Mouse (Mus musculus): Measurements from ENCODE around the gene 4933407L21Rik. TPM values are rescaled to one million over a fixed set of nuclear protein-coding genes. Genes with fewer than 3 reads are reported as not detected.

Gene 4933407L21Rik
- polyA plus RNA-seq, 1 experiment, result 0.16 TPM

DNA sequence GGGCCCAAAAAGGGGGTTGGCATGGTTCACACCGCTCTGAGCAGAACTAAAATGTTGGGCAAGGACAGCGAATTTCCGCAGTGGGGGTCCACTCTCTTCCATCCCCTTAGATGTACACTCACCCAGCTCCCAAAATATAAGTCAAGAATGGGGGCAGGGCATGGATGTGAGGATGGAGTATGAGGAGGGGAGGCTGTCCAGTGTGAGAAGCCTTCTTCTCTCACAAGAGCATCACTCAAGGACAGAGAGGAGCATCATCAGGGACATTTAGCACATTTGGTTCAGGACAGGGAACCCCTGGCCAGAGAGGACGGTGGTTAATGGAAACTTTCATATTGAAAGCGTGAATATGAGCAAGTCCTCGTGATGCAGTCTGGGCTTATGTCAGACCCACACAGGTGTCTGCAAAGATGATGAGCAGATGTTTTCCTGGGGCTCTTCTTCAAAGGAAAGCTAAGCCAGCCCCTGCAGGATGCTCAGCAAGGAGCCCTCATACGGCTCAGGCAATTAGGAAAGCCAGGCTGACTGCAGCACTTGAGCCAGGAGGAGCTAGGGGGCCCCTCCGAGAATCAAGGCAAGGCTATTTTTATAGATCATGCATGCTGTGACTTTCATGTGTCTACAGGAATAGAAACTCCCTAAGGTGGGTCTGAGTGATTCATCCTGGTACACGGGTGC is 29.8 kb downstream of the 4933407L21Rik start:
- Histone ChIP-seq H3K36me3 (ENCODE audit: control insufficient read depth, insufficient read depth, low read length) (no peaks in the 10 kb centered on the region), H3K4me1 (ENCODE audit: control insufficient read depth, insufficient read depth, insufficient read length) (peaks cover 23% of the 10 kb centered on the region; the same call in 1 of the 2 replicates), H3K27me3 (ENCODE audit: control insufficient read depth, insufficient read depth, low read length) (no peaks in the 10 kb centered on the region), H3K4me3 (ENCODE audit: extremely low read depth, insufficient read depth, insufficient read length) (no peak overlapping the region), H3K27ac (ENCODE audit: insufficient read depth, low read length) (peak overlapping the region; percentile 17; the same call in 1 of the 2 replicates)
- TF ChIP-seq POLR2A (IDR thresholded peaks at IDR 0.05; ENCODE audit: low read depth, low read length) (no peak), CTCF (IDR thresholded peaks at IDR 0.05; ENCODE audit: extremely low read depth, insufficient read depth, insufficient read length, insufficient replicate concordance) (no peak)
- 49% methylated on average over 9 of the region's 9 CpGs for WGBS
- no peak for DNase-seq (ENCODE audit: low read depth in 1 of 2, low spot score in 2 of 2)

DNA sequence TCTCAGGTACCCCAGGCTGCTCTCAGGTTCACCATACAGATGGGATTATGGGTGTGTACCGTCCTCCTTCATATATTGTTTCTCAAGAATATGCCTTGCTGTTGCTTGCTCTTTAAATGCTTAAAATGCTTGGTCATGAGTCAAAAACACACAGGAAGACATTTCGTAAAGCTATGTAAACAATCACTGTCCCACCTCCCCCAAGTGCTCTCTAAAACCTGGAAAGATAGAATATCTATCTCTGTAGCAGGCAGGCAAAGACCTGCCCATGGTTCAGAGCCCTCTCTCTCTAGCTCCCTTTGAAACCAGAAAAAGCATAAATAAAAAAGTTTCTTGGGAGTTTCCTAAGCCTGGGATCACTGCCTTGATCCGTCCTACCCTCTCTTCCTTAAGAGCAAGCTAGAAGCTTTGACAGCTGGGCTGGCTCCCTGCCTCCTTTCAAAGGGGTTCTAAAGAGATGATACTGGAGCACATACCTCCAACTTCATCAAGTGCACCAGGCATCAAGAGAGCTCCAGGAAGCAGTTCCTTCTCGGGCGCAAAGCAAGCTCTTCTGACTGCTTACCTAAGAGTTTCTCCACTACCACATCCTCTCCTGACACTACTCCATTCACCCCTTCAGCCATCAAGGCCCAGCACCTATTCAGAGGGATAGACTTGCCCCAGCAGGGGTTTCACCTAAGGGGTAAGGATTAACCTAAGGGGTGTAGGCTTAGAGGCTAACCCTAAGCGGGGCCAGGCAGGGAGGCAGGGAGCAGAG is 31.0 kb downstream of the 4933407L21Rik start:
- TF ChIP-seq POLR2A (IDR thresholded peaks at IDR 0.05; ENCODE audit: low read depth, low read length), result no peak
- TF ChIP-seq CTCF (IDR thresholded peaks at IDR 0.05; ENCODE audit: extremely low read depth, insufficient read depth, insufficient read length, insufficient replicate concordance), result no peak
- Histone ChIP-seq H3K36me3 (ENCODE audit: control insufficient read depth, insufficient read depth, low read length) (no peaks in the 10 kb centered on the region), H3K27me3 (ENCODE audit: control insufficient read depth, insufficient read depth, low read length) (no peaks in the 10 kb centered on the region), H3K4me1 (ENCODE audit: control insufficient read depth, insufficient read depth, insufficient read length) (peaks cover 23% of the 10 kb centered on the region; the same call in 1 of the 2 replicates), H3K27ac (ENCODE audit: insufficient read depth, low read length) (peak overlapping the region; percentile 21; the same call in 1 of the 2 replicates), H3K4me3 (ENCODE audit: extremely low read depth, insufficient read depth, insufficient read length) (no peak overlapping the region)
- DNase-seq (ENCODE audit: low read depth in 1 of 2, low spot score in 2 of 2), result no peak
- WGBS, result 69% methylated on average over 6 of the region's 6 CpGs

DNA sequence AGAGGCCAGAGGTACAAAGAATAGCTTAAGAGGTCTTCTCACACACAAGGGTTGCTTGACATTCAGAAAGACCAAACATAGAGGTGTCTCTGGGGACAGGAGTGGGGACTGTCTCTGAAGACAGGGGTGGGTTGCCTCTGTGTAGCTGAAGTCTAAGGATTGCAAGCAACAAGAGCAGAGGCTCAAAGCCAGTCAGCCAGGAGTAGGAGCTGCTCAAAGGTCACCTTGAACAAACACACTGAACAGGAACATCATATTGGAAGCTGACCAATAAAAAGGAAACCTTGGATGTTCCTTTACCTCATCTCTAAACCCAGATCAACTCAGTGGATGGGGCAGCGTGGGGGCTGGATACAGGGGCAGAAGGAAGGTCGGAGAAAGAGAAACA is 31.6 kb downstream of the 4933407L21Rik start:
- Histone ChIP-seq H3K4me1 (ENCODE audit: control insufficient read depth, insufficient read depth, insufficient read length) (peaks cover 23% of the 10 kb centered on the region; the same call in 1 of the 2 replicates), H3K4me3 (ENCODE audit: extremely low read depth, insufficient read depth, insufficient read length) (no peak overlapping the region), H3K27me3 (ENCODE audit: control insufficient read depth, insufficient read depth, low read length) (no peaks in the 10 kb centered on the region), H3K27ac (ENCODE audit: insufficient read depth, low read length) (peak overlapping the region; percentile 21; the same call in 1 of the 2 replicates), H3K36me3 (ENCODE audit: control insufficient read depth, insufficient read depth, low read length) (no peaks in the 10 kb centered on the region)
- DNase-seq (ENCODE audit: low read depth in 1 of 2, low spot score in 2 of 2), result no peak
- 74% methylated on average over 2 of the region's 2 CpGs for WGBS
- TF ChIP-seq CTCF (IDR thresholded peaks at IDR 0.05; ENCODE audit: extremely low read depth, insufficient read depth, insufficient read length, insufficient replicate concordance), result no peak
- no peak for TF ChIP-seq POLR2A (IDR thresholded peaks at IDR 0.05; ENCODE audit: low read depth, low read length)

DNA sequence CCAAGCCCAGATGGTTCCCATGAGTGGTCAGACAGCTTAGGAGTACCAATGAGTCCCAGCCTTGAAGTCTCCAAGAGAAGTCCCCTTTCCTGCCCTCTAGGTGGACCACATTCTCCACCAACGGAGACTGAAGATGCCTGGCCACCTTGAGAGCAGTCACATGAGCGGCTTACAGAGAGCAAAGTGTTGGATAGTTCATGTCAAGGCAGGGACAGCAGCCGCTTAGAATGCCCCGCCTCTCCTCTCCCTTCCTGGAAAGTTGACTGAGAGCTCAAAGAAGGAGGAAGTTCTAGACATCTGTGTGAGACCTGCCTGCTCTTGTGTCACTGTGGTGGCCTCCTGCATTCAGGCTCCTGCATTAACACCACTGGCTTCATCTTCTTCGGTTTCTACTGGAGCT is 32.6 kb downstream of the 4933407L21Rik start, which contains the start of gene Gpr55:
Gene Gpr55 (minus strand): TSS at position 135 of the 400 bp plus-strand sequence.
- no peaks in the 10 kb centered on the region for H3K36me3 ChIP-seq (ENCODE audit: control insufficient read depth, insufficient read depth, low read length)
- peaks cover 23% of the 10 kb centered on the region; the same call in 1 of the 2 replicates for H3K4me1 ChIP-seq (ENCODE audit: control insufficient read depth, insufficient read depth, insufficient read length)
- WGBS, result 13% methylated on average over 5 of the region's 5 CpGs
- TF ChIP-seq CTCF (IDR thresholded peaks at IDR 0.05; ENCODE audit: extremely low read depth, insufficient read depth, insufficient read length, insufficient replicate concordance) (no peak), POLR2A (IDR thresholded peaks at IDR 0.05; ENCODE audit: low read depth, low read length) (no peak)
- no peaks in the 10 kb centered on the region for H3K27me3 ChIP-seq (ENCODE audit: control insufficient read depth, insufficient read depth, low read length)
- H3K4me3 ChIP-seq (ENCODE audit: extremely low read depth, insufficient read depth, insufficient read length), result peak within 1 kb of the TSS; percentile 10
- peak; percentile 31 to 48 for DNase-seq (ENCODE audit: low read depth in 1 of 2, low spot score in 2 of 2)
- peak within 1 kb of the TSS; percentile 50 for H3K27ac ChIP-seq (ENCODE audit: insufficient read depth, low read length)

DNA sequence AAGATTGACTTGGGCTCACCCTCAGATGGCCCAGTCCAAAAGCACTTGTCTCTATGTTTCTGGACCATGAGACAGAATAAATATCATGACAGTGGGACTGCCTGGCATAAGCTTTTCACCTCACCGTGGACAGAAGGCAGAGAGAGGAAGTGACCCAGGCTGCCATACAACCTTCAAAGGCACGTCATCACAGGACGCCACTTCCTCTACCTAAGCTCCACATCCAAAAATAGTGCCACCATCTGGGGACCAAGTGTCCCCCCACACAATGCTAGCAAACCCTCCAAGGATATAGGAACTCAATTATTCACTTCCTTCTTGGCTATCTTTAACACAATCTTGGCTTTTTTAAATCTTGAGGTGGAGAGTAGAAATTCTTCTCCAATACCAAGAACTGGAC is 33.8 kb downstream of the 4933407L21Rik start:
- no peak overlapping the region for H3K27ac ChIP-seq (ENCODE audit: insufficient read depth, low read length)
- H3K4me1 ChIP-seq (ENCODE audit: control insufficient read depth, insufficient read depth, insufficient read length), result peaks cover 23% of the 10 kb centered on the region; the same call in 1 of the 2 replicates
- no peaks in the 10 kb centered on the region for H3K27me3 ChIP-seq (ENCODE audit: control insufficient read depth, insufficient read depth, low read length)
- WGBS, result 9% methylated on average over 3 of the region's 3 CpGs
- H3K4me3 ChIP-seq (ENCODE audit: extremely low read depth, insufficient read depth, insufficient read length), result no peak overlapping the region
- H3K36me3 ChIP-seq (ENCODE audit: control insufficient read depth, insufficient read depth, low read length), result no peaks in the 10 kb centered on the region
- TF ChIP-seq CTCF (IDR thresholded peaks at IDR 0.05; ENCODE audit: extremely low read depth, insufficient read depth, insufficient read length, insufficient replicate concordance) (no peak), POLR2A (IDR thresholded peaks at IDR 0.05; ENCODE audit: low read depth, low read length) (no peak)
- peak in 1 of 2 experiments; percentile 36 for DNase-seq (ENCODE audit: low read depth in 1 of 2, low spot score in 2 of 2)

DNA sequence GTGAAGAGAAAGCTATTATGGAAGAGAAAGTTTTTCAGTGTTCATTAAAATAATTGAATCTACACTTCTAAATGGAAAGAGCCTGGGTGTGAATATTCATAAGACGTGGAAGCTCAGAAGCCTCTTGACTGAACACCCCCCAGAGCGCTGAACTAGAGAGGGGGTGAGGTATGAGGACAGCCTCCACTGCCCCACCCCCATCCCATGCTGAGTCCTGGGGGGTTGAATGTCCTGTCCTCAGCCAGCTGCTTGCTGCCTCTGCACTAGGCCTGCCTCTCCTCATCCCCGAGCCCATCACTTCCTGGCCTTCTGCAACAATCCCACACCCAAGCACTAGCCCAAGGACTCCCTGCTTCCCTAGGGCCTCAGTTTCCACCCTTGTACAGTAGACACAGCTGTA is 37.6 kb downstream of the 4933407L21Rik start:
- Histone ChIP-seq H3K27ac (ENCODE audit: insufficient read depth, low read length) (no peak overlapping the region), H3K4me3 (ENCODE audit: extremely low read depth, insufficient read depth, insufficient read length) (no peak overlapping the region), H3K27me3 (ENCODE audit: control insufficient read depth, insufficient read depth, low read length) (no peaks in the 10 kb centered on the region), H3K36me3 (ENCODE audit: control insufficient read depth, insufficient read depth, low read length) (no peaks in the 10 kb centered on the region), H3K4me1 (ENCODE audit: control insufficient read depth, insufficient read depth, insufficient read length) (peaks cover 3% of the 10 kb centered on the region; the same call in 1 of the 2 replicates)
- DNase-seq (ENCODE audit: low read depth in 1 of 2, low spot score in 2 of 2), result no peak
- 96% methylated on average over 3 of the region's 3 CpGs for WGBS
- no peak for TF ChIP-seq CTCF (IDR thresholded peaks at IDR 0.05; ENCODE audit: extremely low read depth, insufficient read depth, insufficient read length, insufficient replicate concordance)
- no peak for TF ChIP-seq POLR2A (IDR thresholded peaks at IDR 0.05; ENCODE audit: low read depth, low read length)
